Mouse (Mus musculus) NIH3T3 (cell line): Measurements from ENCODE around the gene Aanat.

ENCODE experiments used
- DNase-seq: peaks from one replicate; pipeline ENCODE4 v3.0.0-alpha.2; 2012; ENCODE audit warnings: low read depth

Gene Aanat

DNA sequence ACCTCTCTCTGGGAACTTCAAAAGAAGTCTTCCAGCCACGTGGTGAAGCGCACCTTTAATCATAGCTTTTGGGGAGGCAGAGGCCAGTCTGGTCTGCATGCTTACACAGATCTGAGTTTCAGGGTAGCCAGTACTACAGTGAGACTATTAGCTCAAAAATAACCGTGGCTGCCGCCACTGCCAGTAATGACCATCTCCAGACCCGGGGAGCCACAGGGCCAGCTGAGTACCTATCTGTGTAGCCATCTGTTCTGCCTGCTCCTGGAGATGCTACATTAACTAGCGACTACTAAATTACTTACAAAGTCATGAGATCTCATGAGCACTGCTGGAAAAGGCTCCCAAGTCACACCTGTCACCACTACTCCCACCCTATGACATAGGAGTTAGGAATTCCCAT is 11.2 kb upstream of the Aanat start:
- no peak for DNase-seq

DNA sequence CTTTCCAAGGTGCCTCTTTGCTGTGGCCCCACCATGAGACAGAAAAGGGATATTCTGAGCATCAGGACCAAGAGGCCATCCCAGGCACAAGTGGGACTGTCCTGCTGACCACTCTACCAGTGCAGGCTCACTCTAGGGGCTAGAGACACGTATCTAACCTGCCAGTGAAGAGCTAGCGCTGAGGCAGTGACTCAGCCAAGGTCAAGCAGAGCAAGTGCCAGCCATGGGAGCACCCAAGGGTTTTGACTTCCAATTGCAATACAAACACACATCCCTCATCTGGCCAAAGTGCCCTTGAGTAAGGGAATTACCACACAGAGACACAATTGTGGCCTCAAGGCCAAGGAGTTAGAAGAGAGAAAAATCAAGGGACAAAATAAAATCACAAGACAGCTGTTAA is 10.8 kb upstream of the Aanat start:
- DNase-seq, result no peak

DNA sequence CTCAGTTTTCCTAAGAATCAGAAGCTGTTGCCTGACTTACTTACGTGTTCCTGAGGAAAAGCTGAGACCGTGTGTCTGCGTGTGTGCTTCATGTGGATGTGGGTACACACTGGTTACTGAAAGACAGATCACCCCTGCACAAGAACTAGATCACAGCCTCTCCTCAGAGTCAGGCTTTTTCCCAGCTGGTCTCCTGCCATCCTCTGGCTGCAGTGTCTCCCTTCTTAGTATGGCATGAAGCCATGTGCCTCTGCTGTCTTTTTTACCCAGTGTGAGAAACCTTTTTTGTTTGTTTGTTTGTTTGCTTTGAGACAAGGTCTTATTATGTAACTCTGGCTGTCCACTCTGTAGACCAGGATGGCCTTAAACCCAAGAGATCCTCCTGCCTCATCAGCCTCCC is 7.0 kb upstream of the Aanat start:
- no peak for DNase-seq

DNA sequence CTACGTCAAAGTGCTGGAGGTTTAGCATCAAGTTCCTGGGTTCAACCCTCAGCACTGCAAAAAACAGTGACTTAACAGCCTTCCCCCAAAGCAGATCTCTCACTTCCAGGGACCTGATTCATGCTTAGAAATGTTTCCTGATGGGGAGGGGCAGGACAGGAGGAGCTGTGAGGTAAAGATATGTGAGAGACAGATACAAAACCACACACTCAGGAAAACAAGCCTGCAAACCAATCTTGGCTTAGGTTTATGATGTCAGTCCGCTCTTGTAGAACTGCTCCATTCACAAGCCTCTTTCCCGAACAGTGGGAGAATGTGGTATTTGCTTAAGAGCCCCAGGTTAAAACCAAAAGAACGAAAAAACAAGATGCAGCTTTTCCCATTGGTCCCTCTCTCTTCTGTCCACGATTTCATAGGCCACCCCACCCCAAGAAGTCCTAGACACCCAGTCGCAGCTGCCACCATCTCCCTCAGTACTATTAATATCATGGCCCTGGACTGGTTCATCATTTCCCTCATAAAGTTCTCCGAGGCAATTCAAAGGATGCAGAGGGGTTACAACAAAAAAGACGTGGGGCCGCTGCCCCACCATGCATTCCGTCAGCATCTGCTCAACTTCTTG is 6.1 kb upstream of the Aanat start:
- peak; percentile 22 for DNase-seq

DNA sequence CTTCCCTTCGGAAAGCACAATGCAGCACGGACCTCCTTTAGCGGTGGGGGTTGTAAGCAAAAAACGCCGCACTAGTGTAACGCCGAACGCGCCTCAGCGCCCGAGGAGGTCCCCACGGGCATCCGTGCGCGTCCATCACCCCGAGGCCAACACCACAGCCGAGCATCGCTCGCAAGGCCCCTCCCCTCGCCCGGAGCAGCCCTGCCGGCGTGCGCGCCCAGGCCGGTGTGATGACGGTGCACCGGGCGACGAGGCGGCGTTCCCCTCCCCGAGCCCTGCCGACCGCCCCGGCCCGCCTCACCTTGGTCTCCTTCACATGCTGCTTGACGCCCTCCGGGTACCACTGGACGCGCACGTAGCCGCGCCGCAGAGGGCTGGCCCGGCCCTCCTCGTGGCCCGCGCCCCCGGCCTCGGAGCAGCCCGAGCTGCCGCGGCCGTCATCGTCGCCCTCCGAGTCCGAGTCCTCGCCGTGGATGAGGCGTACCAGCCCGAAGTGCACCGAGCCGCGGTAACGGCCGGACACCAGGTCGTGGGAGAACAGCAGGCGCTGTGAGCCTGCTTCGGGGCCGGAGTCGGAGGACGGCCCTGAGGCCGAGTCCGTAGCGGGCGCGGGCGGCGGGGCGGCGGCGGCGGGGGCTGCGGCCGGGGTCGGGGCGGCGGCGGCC is 5.4 kb upstream of the Aanat start:
- peak; percentile 65 for DNase-seq

DNA sequence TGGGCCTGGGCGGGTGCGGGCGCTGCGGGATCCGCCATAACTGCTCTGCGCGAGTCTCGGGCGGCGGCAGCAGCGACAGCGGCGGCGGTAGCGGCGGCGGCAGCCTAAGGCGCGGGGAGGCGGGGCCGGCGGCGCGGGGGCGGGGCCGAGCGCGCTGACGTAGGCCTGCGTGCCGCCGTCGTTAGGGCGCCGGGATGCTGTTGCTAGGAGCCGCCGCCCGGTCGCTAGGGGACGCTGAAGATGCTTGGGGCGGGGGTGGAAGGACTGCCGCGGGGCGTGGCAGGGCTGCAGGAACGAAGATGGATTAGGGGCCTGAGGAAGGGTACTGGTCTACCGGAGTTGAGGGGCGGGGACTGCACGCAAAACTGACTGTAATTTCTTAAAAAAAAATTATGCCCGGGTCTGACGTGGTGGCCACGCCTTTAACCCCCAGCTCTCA is 4.8 kb upstream of the Aanat start, which contains the start of gene Ube2o:
TSS of gene Ube2o (minus strand) at position 72 of the 439 bp plus-strand sequence.
- peak; percentile 93 for DNase-seq

DNA sequence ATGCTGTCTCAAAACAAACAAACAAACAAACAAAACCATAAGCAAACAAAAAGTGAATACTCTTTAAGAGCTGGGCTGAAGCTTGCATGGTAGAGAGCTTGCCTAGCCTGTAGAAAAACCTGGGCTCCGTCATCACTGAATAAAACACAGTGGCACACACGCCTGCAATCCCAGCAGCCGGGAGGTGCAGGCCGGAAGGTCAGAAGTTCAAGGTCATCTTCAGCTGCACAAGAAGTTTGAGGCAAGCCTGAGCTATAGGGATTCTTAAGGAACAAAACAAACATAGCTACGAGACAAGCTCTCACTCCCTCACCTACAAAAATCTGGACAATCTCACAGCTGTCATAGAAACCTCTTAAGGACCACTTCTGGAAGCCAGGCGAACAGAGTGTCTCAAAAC is 550 bp upstream of the Aanat start:
- DNase-seq, result no peak

DNA sequence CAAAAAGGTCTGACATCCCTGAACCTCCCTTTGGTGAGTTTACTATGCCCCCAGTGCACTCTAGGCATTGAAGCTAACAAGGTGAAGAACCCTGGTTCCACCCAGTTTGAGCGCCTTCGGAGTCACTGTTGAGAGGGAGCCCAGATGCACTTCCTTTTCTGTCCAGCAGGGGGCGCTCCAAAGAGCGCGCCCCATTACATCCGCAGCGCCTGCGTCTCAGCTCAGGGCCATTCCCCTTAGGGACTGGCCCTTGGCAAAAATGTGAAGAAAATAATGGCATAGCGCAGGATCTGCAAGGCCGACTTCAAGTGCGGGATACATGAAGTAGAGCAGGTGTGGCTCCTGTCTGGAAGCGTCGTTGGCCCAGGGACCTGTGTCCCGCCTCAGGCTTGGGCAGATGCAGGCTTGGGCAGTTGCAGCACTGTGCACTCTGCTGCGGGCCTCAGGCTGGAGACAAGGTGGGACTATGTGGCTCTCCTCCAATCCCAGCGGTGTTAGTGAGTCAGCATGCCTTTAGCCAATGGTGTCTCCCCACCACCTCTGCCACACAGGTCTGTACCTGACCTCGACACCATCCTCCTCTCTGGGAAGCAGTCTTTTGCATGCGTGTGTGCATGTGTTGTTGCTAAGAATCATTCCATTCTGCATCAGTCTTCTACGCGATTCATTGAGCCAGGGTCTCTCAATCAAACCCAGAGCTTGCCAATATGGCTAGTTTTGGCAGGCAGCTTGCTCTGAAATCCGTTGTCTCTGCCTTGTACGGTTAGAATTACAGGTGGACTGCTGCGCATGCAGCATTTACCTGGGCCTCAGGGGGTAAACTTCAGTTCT is 784 bp downstream of the Aanat start:
- peak; percentile 63 for DNase-seq

DNA sequence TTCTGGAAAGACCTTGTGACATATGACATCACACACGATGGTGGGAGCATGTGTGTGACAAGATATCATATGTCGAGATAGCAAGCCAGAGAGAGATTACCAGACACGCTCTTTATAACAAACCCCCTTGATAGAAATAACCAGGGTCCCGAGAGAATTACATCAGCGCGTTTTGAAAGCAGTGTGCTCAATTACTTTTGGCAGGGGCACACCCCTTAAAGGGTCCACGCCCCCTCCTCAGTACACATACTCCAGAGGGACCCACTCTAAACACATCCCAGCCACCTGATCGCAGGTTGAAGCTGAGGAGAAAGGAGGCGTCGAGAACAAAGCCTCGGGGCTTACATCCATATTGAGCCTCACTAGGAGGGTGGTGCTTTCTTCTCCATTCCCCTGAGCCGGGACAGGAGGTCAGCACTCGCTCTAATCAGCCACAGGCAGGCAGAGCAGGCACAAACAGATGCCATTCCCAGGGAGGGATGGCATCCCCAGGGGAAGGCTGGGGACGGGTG is 2.8 kb downstream of the Aanat start:
- peak; percentile 18 for DNase-seq

DNA sequence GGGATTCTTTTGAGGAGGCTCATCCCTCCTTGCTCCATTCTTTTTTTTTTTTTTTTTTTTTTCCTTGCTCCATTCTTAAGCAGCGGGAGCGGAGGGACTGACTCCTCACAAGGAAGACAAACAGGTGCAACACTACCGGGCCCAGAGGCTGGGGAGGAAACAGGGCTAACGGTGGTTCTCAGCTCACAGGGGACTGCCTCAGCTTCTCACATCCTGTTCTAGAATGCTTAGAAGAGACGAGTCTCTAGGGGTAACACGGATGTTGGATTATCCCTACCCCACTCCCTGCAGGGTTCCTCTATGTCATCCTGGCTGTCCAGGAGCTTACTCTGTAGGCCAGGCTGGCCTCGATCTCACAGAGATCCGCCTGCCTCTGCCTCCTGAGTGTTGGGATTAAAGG is 3.3 kb downstream of the Aanat start:
- DNase-seq, result no peak

DNA sequence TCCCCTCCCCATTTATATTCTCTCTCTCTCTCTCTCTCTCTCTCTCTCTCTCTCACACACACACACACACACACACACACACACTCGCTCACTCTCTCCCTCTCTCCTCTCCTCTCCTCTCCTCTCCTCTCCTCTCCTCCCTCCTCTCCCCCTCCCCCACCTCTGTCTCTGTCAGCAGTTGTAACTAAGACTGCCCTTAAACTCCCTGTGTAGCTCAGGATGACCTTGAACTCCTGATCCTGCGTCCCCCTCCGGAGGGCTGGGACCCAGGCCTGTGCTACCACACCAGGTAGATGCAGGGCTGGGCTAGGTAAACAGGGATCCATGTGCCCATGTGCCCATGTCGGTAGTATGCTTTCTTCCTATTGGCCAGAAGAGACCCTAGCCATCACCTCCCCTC is 5.4 kb downstream of the Aanat start:
- no peak for DNase-seq

DNA sequence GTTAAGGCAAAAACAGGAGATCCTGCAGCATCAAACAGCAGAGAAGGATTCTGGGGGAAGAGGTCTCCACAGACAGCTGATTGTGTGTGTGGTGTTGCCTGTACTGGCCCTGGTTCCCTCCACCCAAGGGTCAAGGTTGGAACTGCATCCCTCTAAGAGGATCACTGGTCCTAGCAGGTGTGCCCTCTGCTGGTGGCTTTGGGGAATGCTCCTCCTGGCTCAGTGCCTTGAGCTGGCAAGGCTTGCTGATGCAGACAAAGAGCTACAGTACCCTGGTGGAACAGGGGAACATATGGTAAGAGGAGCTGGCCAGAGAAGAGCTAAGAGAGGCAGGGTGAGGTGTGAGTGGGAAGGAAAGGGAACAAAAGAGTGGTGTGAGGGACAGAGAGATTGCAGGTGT is 6.2 kb downstream of the Aanat start:
- peak; percentile 97 for DNase-seq

DNA sequence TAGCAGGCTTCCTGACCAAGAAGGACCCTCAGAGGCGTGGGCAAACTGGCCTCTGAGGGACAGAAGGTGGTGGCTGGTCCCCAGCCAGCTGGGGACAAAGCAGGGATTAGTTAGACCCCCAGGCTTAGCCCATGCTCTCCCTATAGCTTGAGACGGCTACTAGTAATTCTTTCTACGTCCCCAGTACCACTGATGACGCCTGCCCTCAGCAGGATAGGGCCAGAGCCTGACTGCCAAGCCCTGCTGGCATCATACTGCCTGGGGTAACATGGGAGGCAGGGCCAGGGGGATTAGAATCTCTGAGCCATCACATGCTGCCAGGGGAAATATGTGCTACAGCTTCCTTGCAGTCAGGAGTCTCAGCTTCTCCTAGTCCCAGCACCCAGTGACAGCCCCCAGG is 7.1 kb downstream of the Aanat start:
- DNase-seq, result no peak

DNA sequence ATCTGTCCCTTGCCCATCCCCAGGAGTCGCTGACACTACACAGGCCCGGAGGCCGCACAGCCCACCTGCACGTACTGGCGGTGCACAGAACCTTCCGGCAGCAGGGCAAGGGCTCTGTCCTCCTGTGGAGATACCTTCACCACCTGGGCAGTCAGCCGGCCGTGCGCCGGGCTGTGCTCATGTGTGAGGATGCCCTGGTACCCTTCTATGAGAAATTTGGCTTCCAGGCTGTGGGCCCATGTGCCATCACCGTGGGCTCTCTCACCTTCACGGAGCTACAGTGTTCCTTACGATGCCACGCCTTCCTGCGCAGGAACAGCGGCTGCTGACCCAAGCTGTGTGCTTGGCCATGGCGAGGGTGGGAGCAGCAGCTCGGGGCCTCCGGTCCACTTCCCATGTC is 10.5 kb downstream of the Aanat start:
- DNase-seq, result no peak

DNA sequence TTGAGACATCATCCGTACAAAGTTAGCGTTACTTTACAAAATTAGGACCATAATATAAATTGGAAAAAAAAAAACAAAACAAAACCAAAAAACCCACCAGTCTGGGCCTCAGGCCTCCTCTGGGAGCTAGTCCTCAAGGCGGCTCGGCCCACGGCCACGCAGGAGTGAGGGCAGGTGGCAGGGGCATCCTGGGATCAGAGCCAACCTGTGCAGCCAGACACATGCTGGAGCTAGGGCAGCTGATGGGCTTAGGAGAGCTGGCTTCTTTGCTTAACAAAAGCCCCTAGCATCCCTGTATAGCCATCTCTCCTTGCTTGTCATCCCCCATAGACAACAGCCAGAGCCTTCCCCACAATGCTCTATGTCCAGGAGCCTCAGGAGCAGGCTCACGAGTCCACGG is 12.0 kb downstream of the Aanat start:
- no peak for DNase-seq

DNA sequence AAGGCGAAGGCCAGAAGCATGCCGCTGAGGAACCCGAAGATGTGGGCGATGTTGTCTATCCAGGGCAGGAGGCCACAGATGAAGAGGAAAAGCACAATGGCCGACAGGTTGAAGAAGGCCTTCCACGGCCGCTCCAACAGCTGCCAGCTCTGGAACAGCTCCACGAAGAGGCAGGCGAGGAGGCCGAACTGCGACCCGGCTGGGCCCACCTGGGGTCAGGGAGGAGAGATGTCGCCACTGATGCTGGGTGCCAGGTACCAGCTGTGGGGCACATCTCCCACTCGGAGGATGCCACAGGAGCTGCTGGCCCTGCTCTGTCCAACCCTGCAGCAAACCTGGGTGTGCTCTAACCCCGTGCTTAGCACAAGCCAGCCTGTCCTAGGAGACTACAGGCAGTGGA is 13.0 kb downstream of the Aanat start:
- no peak for DNase-seq

DNA sequence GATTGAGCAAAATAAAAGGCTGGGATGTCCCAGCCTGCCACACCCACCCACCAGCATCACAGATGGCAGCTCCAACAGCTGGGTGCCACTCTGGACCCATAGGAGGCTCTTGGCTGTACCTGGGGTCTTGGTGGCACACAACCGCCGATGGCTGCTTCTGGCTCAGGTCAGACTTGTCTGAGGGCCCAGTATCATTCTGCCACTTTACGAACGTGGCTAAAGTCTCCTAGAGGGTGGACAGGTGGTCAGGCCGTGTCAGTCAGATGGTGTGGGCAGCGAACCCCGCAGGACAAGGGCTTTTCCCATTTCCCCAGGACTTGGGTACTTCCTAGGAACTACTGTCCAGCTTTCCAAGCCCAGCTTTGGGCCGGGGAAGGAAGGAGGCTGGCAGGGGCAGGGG is 14.9 kb downstream of the Aanat start:
- DNase-seq, result no peak

DNA sequence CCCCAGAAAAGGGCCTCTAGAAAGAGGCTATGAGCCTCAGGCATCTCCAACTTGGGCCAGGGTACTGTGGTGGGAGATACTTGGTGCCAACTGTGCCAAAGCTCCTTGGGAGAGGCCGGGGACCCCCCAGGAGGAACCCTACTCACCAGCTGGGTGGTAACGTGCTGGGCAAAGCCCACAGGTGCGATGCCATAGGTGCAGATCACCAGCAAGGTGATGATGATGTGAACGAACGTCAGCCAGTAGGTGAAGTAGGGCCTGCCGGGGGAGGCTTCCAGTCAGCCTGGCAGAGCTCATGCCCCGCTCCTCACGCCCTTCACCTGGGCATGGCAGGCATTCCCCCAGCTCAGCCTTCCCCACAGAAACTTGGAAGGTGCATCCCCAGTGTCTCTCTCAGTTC is 15.8 kb downstream of the Aanat start:
- no peak for DNase-seq

DNA sequence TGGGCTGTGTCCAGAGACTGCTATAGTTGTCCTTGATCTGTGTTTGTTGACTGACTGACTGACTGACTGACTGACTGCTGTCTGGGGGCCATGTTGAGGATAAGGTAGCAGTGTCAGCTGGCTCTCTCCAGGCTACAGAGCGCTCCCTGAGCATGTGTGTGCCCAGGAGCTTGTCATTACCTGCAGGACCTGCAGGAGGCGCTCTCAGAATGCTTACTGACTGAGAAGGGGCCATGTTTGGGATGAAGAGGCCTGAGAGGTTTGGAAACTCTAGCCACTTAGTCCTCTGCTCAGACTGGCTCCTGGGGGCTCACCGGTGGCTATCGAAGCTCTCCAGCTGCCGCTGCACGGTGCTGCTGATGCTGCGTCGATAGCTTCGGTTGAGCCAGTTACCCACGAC is 17.1 kb downstream of the Aanat start:
- peak; percentile 62 for DNase-seq

DNA sequence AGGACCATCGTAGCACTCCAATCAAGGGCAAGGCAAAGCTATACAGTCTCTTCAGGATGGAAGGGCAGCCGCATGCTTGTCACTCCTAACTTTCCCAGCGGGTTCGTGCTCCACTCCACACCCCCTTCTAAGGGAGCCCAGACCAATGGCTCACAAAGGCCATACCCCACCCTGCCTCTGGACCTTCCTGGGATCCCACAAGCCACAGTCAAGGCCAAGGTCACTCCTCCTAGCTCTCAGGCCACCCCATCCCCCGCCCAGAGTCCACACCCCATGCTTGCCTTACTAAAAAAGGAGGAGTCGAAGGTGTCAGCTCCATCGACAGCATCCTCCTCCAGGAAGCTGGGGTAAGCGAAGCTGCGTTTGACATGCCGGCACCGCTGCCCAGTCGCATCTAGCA is 17.9 kb downstream of the Aanat start:
- no peak for DNase-seq

DNA sequence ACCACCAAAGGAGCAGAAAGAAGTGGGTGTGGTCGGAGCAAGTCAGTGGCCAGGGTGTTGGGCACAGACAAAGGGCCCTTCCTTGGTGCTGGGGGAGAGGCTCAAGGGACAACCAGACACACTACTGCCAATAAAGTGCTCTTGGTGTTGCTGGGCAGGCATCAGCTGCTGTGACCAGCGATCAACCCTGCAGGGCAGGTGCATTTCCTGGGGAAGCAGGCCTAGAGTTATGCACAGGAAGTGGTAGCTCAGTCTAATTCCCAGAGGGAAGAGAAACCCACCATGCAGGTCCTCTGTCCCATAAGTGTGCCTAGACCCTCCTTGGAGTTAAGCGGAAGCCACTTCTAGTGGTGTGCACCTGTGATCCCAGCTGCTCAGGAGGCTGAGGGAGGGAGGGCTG is 21.5 kb downstream of the Aanat start:
- DNase-seq, result no peak

DNA sequence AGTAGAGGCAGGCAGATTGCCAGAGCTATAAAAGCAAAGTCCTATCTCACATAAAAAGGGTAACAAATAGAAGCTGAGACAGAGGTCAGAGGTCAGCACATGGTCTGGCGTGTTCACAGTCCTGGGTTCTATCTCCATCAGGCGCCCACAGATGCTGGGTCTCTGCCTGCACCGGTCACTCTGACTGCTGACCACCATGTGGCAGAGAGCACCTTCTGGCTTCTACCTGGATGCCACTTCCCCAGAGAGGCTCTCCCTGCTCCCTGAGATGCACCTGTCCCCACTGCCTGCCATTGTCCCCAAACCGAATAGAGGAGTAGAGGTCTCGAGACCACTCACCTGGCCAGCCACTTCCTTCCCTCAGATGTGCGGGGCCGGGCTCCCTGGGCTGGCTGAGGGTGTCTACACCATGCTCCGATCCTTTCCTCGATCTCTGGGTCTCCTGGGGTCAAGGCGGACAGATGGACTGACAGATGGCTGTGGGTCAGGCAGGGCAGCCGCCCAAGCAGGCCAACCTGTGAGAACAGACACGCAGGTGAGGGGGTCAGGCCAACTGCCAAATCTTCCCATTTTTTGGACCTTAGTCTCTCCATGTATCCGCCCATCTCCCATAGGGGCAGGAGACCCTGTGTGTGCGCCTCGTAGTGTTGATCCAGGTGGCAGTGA is 23.9 kb downstream of the Aanat start:
- no peak for DNase-seq
